Mouse (Mus musculus) right cerebral cortex, postnatal 14 days (tissue): ENCODE measurements around the gene Slc25a26.

Experiments used
- DNase-seq: peaks from one replicate; pipeline ENCODE4 v3.0.0; 2022

Slc25a26 gene

DNA sequence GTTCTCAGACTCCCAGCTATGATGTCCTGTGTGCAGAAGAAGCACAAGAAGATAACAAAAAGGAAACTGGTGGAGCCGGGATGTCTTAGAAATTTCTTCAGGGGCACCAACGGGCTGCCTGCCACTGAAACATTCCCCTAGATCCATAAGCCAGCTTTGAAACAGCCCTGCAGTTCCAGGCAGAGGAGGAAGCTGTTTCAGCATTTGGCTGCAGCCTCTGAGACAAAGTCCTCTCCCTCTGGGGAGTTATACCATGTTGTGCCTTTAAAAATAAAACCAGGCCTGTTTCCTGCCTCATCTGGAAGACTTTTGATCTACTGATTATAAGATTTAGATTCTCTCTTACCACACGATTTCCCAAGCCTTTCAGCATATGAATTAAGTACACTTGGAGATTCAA lies 144.5 kb downstream of the Slc25a26 start:
- DNase-seq, result no peak

DNA sequence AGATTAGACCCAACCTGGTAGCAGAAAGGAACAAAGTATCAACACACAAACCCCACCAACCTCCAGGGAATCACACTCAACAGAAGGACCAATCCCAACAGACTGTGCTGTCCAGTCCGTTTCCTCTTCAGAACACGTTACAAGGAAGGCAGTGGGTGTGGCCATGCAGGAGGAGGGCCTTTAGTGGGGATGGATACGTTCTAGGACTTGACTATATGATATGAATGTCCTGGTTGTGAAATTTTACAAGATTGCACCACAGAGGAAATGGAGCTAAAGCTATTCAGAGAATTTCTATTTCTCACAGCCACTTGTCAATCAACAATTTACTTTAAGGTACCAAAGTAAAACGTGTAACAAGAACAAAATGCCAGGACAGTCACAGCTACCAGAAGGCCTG lies 145.6 kb downstream of the Slc25a26 start:
- DNase-seq, result no peak

DNA sequence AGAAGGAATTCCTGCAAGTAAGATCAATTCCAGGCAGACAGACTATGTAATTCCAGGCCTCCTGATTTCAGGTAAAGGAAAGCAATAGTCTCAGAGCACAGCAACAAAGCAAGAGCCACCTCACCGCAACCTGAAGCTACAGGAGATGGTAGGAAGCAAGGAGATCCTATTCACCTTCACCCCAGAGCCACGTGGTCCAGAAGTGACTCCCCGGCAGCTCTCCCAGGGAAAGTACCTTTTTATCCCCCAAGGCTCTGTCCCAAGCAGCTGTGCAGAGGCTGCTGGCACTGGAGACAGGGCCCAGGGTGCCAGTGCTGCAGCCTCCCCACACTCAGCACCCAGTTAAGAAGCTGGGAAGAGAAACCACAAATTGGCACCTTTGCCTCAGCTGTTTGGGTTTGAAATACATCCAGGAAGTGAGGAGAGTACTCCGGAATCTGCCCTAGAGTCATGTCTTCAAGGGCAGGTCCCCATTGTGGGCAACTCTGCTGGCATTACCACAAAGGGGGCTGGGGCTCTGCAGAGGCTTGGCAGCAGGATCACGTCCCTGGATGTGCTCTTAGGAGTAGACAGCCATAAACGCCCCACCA lies 146.2 kb downstream of the Slc25a26 start:
- no peak for DNase-seq

DNA sequence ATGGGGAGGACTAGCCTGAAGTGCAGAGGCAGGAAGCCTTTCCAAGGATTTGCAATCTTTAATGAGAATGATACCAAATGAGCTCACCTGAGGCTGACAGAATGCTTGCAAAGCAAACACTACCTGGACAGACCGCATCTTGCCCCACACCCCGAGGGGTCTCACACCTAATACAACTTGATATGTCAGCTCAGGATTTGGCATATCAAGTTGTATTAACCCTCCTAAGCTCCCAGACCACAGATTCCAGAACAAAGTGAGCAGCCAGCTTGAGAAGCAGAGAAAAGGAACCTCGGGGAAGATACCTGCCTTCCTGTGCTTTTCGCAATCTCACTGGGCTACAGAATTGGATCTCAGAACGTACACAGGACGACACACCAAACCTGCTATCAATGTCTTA lies 146.8 kb downstream of the Slc25a26 start:
- DNase-seq, result no peak

DNA sequence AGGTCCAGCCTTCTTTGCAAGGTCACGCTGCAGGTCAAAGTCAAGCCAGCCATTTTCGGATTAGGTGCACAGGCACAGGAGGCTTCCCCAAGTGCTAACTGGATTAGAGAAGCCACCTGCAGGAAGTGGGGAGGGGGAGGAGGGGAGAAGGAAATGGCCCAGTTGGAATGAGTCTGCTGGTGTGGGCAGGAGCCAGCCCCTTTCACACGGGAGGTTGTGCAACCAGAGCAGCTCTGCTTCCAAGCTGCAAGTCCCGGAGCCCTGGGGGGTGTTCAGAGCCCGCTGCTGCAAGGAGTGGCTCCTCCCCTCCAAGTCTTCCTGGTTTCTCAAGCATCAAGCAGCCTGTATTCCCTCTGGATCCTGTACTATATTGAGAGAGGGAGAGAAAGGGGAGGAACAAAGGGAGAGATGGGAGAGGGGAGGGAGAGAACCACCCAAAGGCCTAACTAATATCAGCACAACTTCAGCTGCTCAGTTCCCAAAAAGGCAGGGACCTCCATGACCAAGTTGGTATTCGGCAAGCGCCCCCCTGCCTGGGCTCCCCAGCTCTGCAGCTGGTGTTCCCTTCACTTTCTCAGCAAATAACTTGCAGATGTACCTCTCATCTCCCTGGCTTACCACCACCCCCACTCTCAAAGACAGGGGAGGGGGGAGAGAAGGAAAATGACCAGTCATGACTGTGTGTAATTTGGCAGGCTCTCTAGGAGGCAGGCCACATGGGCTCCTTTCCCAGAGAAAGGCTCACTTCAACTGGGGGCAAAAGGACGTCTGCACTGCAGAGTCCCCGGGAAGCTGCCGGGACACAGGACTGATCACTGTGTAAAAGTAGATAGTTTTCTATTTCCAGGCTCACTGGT lies 147.7 kb downstream of the Slc25a26 start:
- DNase-seq, result peak; percentile 30

DNA sequence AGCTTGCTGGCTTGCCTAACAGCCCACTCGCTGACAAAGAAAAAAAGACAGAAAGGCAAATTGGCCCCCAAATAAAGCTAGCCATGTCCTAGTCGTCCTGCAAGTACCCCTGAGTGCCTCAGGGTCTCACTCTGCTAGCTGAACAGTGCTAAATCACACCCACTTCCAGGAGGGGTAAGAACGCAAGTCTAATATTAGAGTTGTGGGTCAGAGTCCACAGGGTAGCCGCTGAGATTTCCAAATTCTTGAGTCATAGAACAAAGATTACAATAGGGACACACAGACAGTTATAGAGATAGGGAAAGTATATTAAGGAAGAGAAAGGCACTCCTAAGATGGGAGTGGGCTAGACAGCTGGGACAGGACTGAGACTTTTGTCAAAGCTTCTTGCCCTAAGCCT lies 148.4 kb downstream of the Slc25a26 start:
- DNase-seq, result no peak

DNA sequence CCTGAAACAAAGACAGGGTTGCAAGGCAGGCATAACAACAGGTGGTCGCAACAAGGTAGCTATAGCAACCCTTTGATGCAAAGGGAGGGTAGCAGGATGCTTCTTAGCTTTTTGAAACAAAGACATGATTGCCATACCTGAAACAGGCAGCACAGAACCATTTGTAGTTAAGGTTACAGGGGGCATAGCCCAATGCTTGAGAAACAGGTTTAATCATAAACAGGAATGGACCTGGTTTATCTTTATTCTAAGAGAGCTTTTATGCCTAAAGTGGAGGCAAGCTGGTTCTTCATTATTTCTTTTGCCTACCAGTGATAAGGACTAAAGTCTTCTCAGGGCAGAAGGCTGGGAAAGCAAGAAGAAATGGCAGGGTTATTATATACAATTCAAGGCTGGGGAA lies 149.5 kb downstream of the Slc25a26 start:
- DNase-seq, result no peak

DNA sequence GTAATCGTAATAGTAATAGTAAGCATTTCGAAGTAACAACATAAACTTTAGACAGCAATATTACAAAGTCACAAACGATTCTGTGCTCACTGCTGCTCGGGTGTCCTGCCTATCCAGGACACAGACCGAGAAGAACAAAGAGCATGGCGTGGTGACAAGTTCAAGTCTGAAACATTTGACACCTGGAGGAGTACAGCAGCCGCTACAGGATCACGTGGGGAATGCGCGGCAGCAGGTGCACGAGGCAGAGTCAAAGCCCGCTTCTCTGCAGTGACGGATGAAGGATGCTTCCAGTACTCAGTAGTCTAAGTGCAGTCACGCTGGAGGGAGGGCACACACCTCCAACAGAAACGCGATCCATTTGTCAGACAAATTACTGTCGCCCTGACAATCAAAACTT lies 151.4 kb downstream of the Slc25a26 start:
- no peak for DNase-seq

DNA sequence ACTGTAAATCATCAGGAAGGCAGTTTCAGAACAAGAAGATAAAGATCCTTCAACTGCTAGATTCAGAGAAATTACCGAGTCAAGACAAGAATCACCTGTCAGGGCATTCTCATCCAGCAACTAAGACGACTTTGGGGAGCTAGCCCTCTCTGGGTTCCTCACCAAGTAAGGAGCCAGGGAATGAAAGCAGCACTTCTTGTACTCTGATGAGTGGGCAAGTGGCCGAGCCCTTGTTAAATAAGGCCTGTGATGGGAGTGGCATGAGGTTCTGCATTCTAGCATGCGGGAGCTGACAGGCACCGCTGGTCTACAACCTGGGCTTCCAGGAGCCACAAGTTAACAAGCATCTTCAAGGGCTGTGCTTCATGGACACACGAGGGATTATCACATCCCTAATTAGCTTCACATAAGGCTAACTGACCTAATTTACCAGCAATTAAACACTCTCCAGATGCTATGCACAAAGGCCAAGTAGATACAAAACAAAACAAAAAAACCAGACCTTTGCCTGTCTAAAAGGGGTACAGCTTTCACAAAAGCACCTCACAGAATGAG lies 152.6 kb downstream of the Slc25a26 start:
- no peak for DNase-seq

DNA sequence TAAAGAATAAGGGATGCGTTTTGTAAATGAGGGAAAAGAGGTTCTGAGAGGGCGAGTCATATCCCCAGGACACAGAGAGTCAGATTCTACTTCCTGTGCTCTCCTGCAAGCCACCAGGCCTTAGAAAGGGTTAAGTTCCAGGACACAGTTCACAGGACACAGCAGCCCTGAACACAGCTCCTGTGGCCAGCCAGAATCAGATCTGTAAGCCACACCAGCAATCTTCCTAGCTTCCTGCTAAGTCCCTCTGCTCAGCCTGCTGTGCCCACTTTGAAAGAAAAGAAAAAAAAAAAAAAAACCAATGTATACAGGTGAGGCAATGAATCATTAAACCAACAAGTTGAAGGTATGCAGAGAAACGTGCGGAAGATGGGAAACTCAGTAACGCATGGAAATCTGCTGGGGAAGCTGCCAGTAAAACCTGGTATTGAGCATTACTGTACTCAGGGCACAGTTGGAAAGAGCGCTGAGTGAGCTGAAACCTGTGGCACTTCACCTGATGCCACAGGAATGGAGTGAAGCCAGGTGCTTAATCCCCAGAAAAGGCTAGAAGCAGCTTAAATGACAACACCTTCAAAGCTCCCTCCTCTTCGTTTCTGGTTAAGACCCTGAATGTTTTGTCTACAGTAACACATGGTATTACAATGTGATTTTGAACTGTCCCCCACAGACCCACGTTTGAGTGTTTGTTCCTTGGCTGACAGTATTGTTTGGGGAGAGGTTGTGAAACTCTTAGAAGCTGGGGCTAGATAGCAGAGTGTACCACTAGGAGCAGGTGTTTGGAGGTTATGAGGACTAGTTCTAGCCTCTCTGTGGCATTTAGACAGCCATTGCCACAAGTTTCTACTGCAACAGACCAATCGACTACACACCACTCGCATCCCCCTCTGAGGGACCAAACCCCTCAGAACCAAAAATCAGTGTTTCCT lies 153.5 kb downstream of the Slc25a26 start:
- no peak for DNase-seq
